Mouse (Mus musculus) monocyte, adult 59 days (primary cell): ENCODE results near the gene Dcaf7. TPM values are rescaled to one million over a fixed set of nuclear protein-coding genes. Genes with fewer than 3 reads are reported as not detected.

ENCODE experiments used
- total RNA-seq, 2 experiments: library from RNA; stranded (reverse); gene quantifications; one replicate each; pipeline ENCODE4 v1.2.4; 2023

Gene Dcaf7
- total RNA-seq = 10 to 100 TPM; 59.0 to 63.9 TPM

GRCm38 (mm10) chr11:106036548-106037417, at the start of gene Dcaf7:
Gene Dcaf7 (plus strand): TSS chr11:106036872.

DNA sequence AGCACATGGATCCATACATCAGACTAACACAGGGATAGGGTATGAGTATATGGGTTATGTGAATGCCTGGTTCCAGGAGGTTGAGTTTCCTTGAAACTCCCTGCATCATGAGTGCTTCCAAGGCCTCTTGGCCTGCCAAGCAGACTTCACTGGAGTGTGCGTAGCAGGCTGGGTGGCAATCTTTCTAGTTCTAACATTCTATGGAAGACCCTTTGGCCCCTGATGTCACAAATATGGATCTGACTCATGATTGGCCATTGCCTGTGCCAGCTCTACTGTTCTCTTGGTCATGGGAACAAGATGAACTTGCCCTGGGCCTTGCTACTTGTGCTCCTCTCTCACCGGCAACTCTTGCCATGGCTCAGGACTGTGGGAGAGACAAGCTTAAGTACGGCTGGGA, 42.3 kb upstream of the Dcaf7 start, which contains the start of gene Ace3:
Gene Ace3 (plus strand): TSS at position 301 of the 400 bp plus-strand sequence.

GRCm38 (mm10) chr11:106007821-106008220, 28.9 kb upstream of the Dcaf7 start, which contains the start of gene Kcnh6:
Gene Kcnh6 (plus strand): TSS chr11:106008124.

GRCm38 (mm10) chr11:106065923-106066571, 29.4 kb downstream of the Dcaf7 start, which contains the start of gene Taco1:
Gene Taco1 (plus strand): TSS chr11:106066061.

GRCm38 (mm10) chr11:106083708-106084701, 47.3 kb downstream of the Dcaf7 start, which contains the start of gene Map3k3:
Gene Map3k3 (plus strand): TSS chr11:106084613.

Other genes with a start within 250 kb of the Dcaf7 start
- gene Cyb561, start 83.5 kb upstream of the Dcaf7 start, total RNA-seq = 1 to 10 TPM; 1.7 to 1.8 TPM
- gene Ace, start 68.9 kb upstream of the Dcaf7 start, total RNA-seq = 100 to 1,000 TPM; 573 to 595 TPM
- under 1 TPM in 1 of 2 experiments, not detected in 1; 0.39 TPM for gene Ace3, start 42.2 kb upstream of the Dcaf7 start, total RNA-seq
- not detected for gene Kcnh6, start 28.7 kb upstream of the Dcaf7 start, total RNA-seq
- 1 to 10 TPM; 6.0 to 6.9 TPM for gene Taco1, start 29.2 kb downstream of the Dcaf7 start, total RNA-seq
- gene Map3k3, start 47.7 kb downstream of the Dcaf7 start, total RNA-seq = 100 to 1,000 TPM; 227 to 231 TPM
- gene Gm10840, start 124.0 kb downstream of the Dcaf7 start, total RNA-seq = 10 to 100 TPM in 1 of 2 experiments, 1 to 10 TPM in 1; 8.6 to 10.8 TPM
- gene Limd2, start 124.0 kb downstream of the Dcaf7 start, total RNA-seq = 100 to 1,000 TPM; 248 to 268 TPM
- gene Strada, start 165.3 kb downstream of the Dcaf7 start, total RNA-seq = 10 to 100 TPM; 26.6 to 29.1 TPM
- 10 to 100 TPM; 37.6 to 52.1 TPM for gene Ccdc47, start 179.5 kb downstream of the Dcaf7 start, total RNA-seq
- 10 to 100 TPM; 47.0 to 51.3 TPM for gene Ddx42, start 180.1 kb downstream of the Dcaf7 start, total RNA-seq
- gene Ftsj3, start 219.2 kb downstream of the Dcaf7 start, total RNA-seq = 10 to 100 TPM; 24.5 to 31.0 TPM
- 10 to 100 TPM; 36.6 to 43.2 TPM for gene Psmc5, start 219.3 kb downstream of the Dcaf7 start, total RNA-seq
- gene Smarcd2, start 236.1 kb downstream of the Dcaf7 start, total RNA-seq = 100 to 1,000 TPM; 102 to 106 TPM
- gene Tcam1, start 239.8 kb downstream of the Dcaf7 start, total RNA-seq = not detected